Mouse (Mus musculus): Measurements from ENCODE around the gene Ccna1. TPM values are rescaled to one million over a fixed set of nuclear protein-coding genes. Genes with fewer than 3 reads are reported as not detected.

Ccna1 gene
- polyA plus RNA-seq, 1 experiment from 2014 or later: 2.4 TPM

GRCm38 (mm10) chr3:55088843-55089242, 33.5 kb upstream of the Ccna1 start:
- 67% methylated on average over 3 of the region's 3 CpGs for WGBS
- DNase-seq (ENCODE audit: low spot score) (no peak), ATAC-seq (replicated peaks; ENCODE audit: low FRiP score) (no peak)
- Histone ChIP-seq H3K27me3 (replicated peaks; ENCODE audit: control insufficient read depth, insufficient read depth, low read length) (no peaks in the 10 kb centered on the region), H3K36me3 (ENCODE audit: control insufficient read depth, insufficient read depth, low read length) (no peaks in the 10 kb centered on the region), H3K4me3 (ENCODE audit: low read depth, low read length) (no peak overlapping the region), H3K9me3 (ENCODE audit: control insufficient read depth, low read length) (no peaks in the 10 kb centered on the region), H3K9ac (ENCODE audit: low read depth, low read length) (no peak overlapping the region), H3K4me1 (replicated peaks; ENCODE audit: control insufficient read depth, insufficient read depth, low read length) (no peaks in the 10 kb centered on the region), H3K27ac (ENCODE audit: low read depth, low read length) (no peak overlapping the region), H3K4me2 (no peak overlapping the region)

DNA sequence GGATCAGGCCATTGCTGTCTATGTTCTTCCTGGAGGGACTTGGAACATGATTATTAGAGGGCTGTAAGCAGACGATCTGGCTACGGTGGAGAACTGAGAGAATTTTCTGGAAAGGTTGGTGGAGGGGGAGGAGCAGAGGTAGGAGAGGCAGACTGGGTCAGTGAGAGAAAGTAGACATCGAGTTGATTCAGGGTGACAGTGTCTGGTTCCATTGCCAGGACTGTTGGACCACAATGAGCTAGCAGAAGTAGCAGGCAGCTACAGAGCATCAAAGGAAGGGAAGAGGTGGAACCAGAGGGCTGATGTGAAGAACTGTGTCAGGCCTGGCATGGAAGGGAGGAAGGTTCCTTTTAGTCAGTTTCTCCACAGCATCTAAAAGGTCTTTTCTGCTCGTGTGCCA, 33.1 kb upstream of the Ccna1 start:
- no peaks in the 10 kb centered on the region for H3K9me3 ChIP-seq (ENCODE audit: control insufficient read depth, low read length)

GRCm38 (mm10) chr3:55087360-55087759, 32.1 kb upstream of the Ccna1 start:
- Histone ChIP-seq H3K9ac (ENCODE audit: low read depth, low read length) (no peak overlapping the region), H3K27me3 (replicated peaks; ENCODE audit: control insufficient read depth, insufficient read depth, low read length) (no peaks in the 10 kb centered on the region), H3K9me3 (ENCODE audit: control insufficient read depth, low read length) (no peaks in the 10 kb centered on the region), H3K36me3 (ENCODE audit: control insufficient read depth, insufficient read depth, low read length) (no peaks in the 10 kb centered on the region), H3K4me3 (ENCODE audit: low read depth, low read length) (no peak overlapping the region), H3K4me2 (no peak overlapping the region), H3K4me1 (replicated peaks; ENCODE audit: control insufficient read depth, insufficient read depth, low read length) (no peaks in the 10 kb centered on the region), H3K27ac (ENCODE audit: low read depth, low read length) (no peak overlapping the region)
- DNase-seq (ENCODE audit: low spot score): no peak
- ATAC-seq (replicated peaks; ENCODE audit: low FRiP score): no peak
- 65% methylated on average over 4 of the region's 4 CpGs for WGBS

More for the DNA sequence above, 33.1 kb upstream of the Ccna1 start:
- DNase-seq (ENCODE audit: low spot score) (no peak), ATAC-seq (replicated peaks; ENCODE audit: low FRiP score) (no peak)
- WGBS: 66% methylated on average over 4 of the region's 4 CpGs
- no peak overlapping the region for H3K4me3 ChIP-seq (ENCODE audit: low read depth, low read length)
- no peaks in the 10 kb centered on the region for H3K36me3 ChIP-seq (ENCODE audit: control insufficient read depth, insufficient read depth, low read length)
- no peak overlapping the region for H3K4me2 ChIP-seq
- no peak overlapping the region for H3K9ac ChIP-seq (ENCODE audit: low read depth, low read length)
- no peaks in the 10 kb centered on the region for H3K4me1 ChIP-seq (replicated peaks; ENCODE audit: control insufficient read depth, insufficient read depth, low read length)
- H3K27me3 ChIP-seq (replicated peaks; ENCODE audit: control insufficient read depth, insufficient read depth, low read length): no peaks in the 10 kb centered on the region
- H3K27ac ChIP-seq (ENCODE audit: low read depth, low read length): no peak overlapping the region

GRCm38 (mm10) chr3:55086948-55087347, 31.6 kb upstream of the Ccna1 start:
- WGBS: 88% methylated on average over 5 of the region's 5 CpGs

DNA sequence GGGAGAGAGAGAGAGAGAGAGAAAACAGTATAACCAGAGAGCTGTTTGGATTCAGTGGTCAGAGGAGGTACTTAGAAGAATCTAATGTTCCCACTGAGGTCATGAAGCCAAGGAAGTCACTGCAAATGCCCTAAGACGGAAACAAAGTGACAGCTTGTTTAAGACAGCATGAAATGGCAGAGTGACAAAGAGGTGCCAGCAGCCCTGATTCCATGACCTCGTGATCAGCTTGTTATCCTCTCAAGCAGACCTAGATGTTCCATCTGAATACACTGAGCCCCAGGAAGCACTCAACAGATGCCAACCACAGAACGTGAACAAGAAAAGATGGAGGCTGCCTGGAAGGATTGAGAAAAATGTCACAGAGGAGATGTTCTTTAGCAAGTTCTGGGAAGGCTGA, 30.4 kb upstream of the Ccna1 start:
- no peak overlapping the region for H3K4me2 ChIP-seq
- WGBS: 46% methylated on average over 3 of the region's 3 CpGs

More at GRCm38 (mm10) chr3:55086948-55087347, 31.6 kb upstream of the Ccna1 start:
- Histone ChIP-seq H3K36me3 (ENCODE audit: control insufficient read depth, insufficient read depth, low read length) (no peaks in the 10 kb centered on the region), H3K27me3 (replicated peaks; ENCODE audit: control insufficient read depth, insufficient read depth, low read length) (no peaks in the 10 kb centered on the region), H3K4me1 (replicated peaks; ENCODE audit: control insufficient read depth, insufficient read depth, low read length) (no peaks in the 10 kb centered on the region), H3K9me3 (ENCODE audit: control insufficient read depth, low read length) (no peaks in the 10 kb centered on the region), H3K4me2 (no peak overlapping the region), H3K27ac (ENCODE audit: low read depth, low read length) (no peak overlapping the region), H3K9ac (ENCODE audit: low read depth, low read length) (no peak overlapping the region), H3K4me3 (ENCODE audit: low read depth, low read length) (no peak overlapping the region)
- no peak for ATAC-seq (replicated peaks; ENCODE audit: low FRiP score)
- DNase-seq (ENCODE audit: low spot score): no peak

DNA sequence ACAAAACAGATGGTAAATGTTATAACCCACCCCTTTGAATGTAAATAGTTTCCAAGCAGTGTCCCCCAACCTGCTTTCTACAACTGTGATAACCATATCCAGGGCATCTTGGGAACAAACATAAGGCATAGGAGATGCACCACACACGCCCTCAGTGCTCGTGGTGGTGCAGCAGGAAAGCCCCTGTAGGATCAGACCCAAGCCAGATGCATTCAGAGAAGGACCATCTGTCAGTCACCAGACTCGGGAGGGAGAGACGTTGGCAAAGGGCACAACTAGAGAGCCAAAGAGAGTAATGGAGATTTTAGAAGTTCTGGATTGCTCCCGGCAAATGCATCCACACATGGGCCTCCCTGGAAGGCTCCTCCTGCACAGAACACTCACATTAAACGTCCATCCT, 29.5 kb upstream of the Ccna1 start:
- Histone ChIP-seq H3K27me3 (replicated peaks; ENCODE audit: control insufficient read depth, insufficient read depth, low read length) (no peaks in the 10 kb centered on the region), H3K9me3 (ENCODE audit: control insufficient read depth, low read length) (no peaks in the 10 kb centered on the region), H3K36me3 (ENCODE audit: control insufficient read depth, insufficient read depth, low read length) (no peaks in the 10 kb centered on the region), H3K4me3 (ENCODE audit: low read depth, low read length) (no peak overlapping the region), H3K4me1 (replicated peaks; ENCODE audit: control insufficient read depth, insufficient read depth, low read length) (no peaks in the 10 kb centered on the region), H3K4me2 (no peak overlapping the region), H3K9ac (ENCODE audit: low read depth, low read length) (no peak overlapping the region), H3K27ac (ENCODE audit: low read depth, low read length) (no peak overlapping the region)
- no peak for ATAC-seq (replicated peaks; ENCODE audit: low FRiP score)
- WGBS: 55% methylated on average over 6 of the region's 6 CpGs
- no peak for DNase-seq (ENCODE audit: low spot score)

More for the DNA sequence above, 30.4 kb upstream of the Ccna1 start:
- no peak overlapping the region for H3K4me3 ChIP-seq (ENCODE audit: low read depth, low read length)
- no peaks in the 10 kb centered on the region for H3K27me3 ChIP-seq (replicated peaks; ENCODE audit: control insufficient read depth, insufficient read depth, low read length)
- H3K9me3 ChIP-seq (ENCODE audit: control insufficient read depth, low read length): no peaks in the 10 kb centered on the region
- no peak overlapping the region for H3K9ac ChIP-seq (ENCODE audit: low read depth, low read length)
- no peaks in the 10 kb centered on the region for H3K36me3 ChIP-seq (ENCODE audit: control insufficient read depth, insufficient read depth, low read length)
- H3K27ac ChIP-seq (ENCODE audit: low read depth, low read length): no peak overlapping the region
- ATAC-seq (replicated peaks; ENCODE audit: low FRiP score) (no peak), DNase-seq (ENCODE audit: low spot score) (no peak)
- H3K4me1 ChIP-seq (replicated peaks; ENCODE audit: control insufficient read depth, insufficient read depth, low read length): no peaks in the 10 kb centered on the region

- DNase-seq (ENCODE audit: low spot score) (peak; percentile 45), ATAC-seq (replicated peaks; ENCODE audit: low FRiP score) (peak; percentile 67; the same call in 1 of the 2 replicates)
- no peak overlapping the region for H3K4me2 ChIP-seq
- no peaks in the 10 kb centered on the region for H3K36me3 ChIP-seq (ENCODE audit: control insufficient read depth, insufficient read depth, low read length)
- no peaks in the 10 kb centered on the region for H3K4me1 ChIP-seq (replicated peaks; ENCODE audit: control insufficient read depth, insufficient read depth, low read length)
- no peak overlapping the region for H3K9ac ChIP-seq (ENCODE audit: low read depth, low read length)
- H3K4me3 ChIP-seq (ENCODE audit: low read depth, low read length): no peak overlapping the region
- no peak overlapping the region for H3K27ac ChIP-seq (ENCODE audit: low read depth, low read length)
- WGBS: 17% methylated on average over 6 of the region's 6 CpGs
- H3K9me3 ChIP-seq (ENCODE audit: control insufficient read depth, low read length): no peaks in the 10 kb centered on the region
- H3K27me3 ChIP-seq (replicated peaks; ENCODE audit: control insufficient read depth, insufficient read depth, low read length): no peaks in the 10 kb centered on the region
Measured at GRCm38 (mm10) chr3:55080055-55080454, 24.8 kb upstream of the Ccna1 start.

GRCm38 (mm10) chr3:55079619-55080018, 24.3 kb upstream of the Ccna1 start:
- H3K27ac ChIP-seq (ENCODE audit: low read depth, low read length): no peak overlapping the region
- no peaks in the 10 kb centered on the region for H3K36me3 ChIP-seq (ENCODE audit: control insufficient read depth, insufficient read depth, low read length)
- H3K4me3 ChIP-seq (ENCODE audit: low read depth, low read length): no peak overlapping the region
- no peak overlapping the region for H3K9ac ChIP-seq (ENCODE audit: low read depth, low read length)
- H3K4me2 ChIP-seq: no peak overlapping the region
- no peaks in the 10 kb centered on the region for H3K4me1 ChIP-seq (replicated peaks; ENCODE audit: control insufficient read depth, insufficient read depth, low read length)
- WGBS: 65% methylated on average over 8 of the region's 8 CpGs
- H3K9me3 ChIP-seq (ENCODE audit: control insufficient read depth, low read length): no peaks in the 10 kb centered on the region
- no peaks in the 10 kb centered on the region for H3K27me3 ChIP-seq (replicated peaks; ENCODE audit: control insufficient read depth, insufficient read depth, low read length)
- no peak for ATAC-seq (replicated peaks; ENCODE audit: low FRiP score)
- DNase-seq (ENCODE audit: low spot score): no peak

DNA sequence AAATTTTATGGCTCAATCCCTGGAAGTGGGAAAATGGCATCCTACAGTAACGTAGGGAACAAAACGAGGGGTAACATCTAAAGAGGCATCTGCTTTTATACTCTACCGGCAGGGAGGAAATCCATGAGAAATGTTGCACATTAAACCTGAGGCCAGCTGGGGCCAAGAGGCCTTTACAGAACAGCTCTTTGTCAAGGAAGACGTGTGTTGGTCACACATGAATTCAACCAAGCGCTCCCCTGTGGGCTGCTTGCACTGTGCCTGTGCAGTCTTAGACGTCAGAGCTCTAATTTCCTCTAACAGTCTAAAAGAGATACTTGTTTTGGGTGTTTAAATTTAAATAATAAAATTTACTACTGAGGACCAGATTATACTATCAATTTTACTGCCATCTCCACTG, 22.9 kb upstream of the Ccna1 start:
- no peak overlapping the region for H3K9ac ChIP-seq (ENCODE audit: low read depth, low read length)
- H3K4me3 ChIP-seq (ENCODE audit: low read depth, low read length): no peak overlapping the region
- H3K4me2 ChIP-seq: no peak overlapping the region
- no peaks in the 10 kb centered on the region for H3K9me3 ChIP-seq (ENCODE audit: control insufficient read depth, low read length)
- DNase-seq (ENCODE audit: low spot score) (no peak), ATAC-seq (replicated peaks; ENCODE audit: low FRiP score) (no peak)
- no peaks in the 10 kb centered on the region for H3K36me3 ChIP-seq (ENCODE audit: control insufficient read depth, insufficient read depth, low read length)
- no peaks in the 10 kb centered on the region for H3K4me1 ChIP-seq (replicated peaks; ENCODE audit: control insufficient read depth, insufficient read depth, low read length)
- H3K27me3 ChIP-seq (replicated peaks; ENCODE audit: control insufficient read depth, insufficient read depth, low read length): no peaks in the 10 kb centered on the region
- 77% methylated on average over 6 of the region's 6 CpGs for WGBS
- no peak overlapping the region for H3K27ac ChIP-seq (ENCODE audit: low read depth, low read length)

All from liver, embryonic 11.5 days (tissue).